Mouse (Mus musculus) midbrain, embryonic 16.5 days (tissue): ENCODE data around the gene Sgta. TPM values are rescaled to one million over a fixed set of nuclear protein-coding genes. Genes with fewer than 3 reads are reported as not detected.

ENCODE experiments used
- ATAC-seq: fragments of 200-750 bp; cut with Nextera tagmentation; 2 replicates; pipeline ENCODE4 v1.8.0; 2017; ENCODE audit warnings: moderate TSS enrichment
- H3K27ac ChIP-seq: fragments of 300-500 bp; sonication (generic); 2 replicates; pipeline ENCODE4 v1.5.1; 2014; ENCODE audit warnings: mild to moderate bottlenecking, low read length, mixed read lengths
- H3K27me3 ChIP-seq: fragments of 300-500 bp; sonication (generic); 2 replicates; pipeline ENCODE4 v1.6.1; 2014; ENCODE audit warnings: low read depth, low read length, mixed read lengths; ENCODE audit not compliant: control insufficient read depth, insufficient read depth
- H3K36me3 ChIP-seq: fragments of 300-500 bp; sonication (generic); 2 replicates; pipeline ENCODE4 v1.6.1; 2014; ENCODE audit warnings: mild to moderate bottlenecking, low read length, moderate library complexity, mixed read lengths; ENCODE audit not compliant: control insufficient read depth, insufficient read depth
- H3K4me1 ChIP-seq: fragments of 300-500 bp; sonication (generic); 2 replicates; pipeline ENCODE4 v1.6.1; 2014; ENCODE audit warnings: mild to moderate bottlenecking, low read length, mixed read lengths; ENCODE audit not compliant: control insufficient read depth, insufficient read depth
- H3K4me2 ChIP-seq: fragments of 300-500 bp; sonication (generic); 2 replicates; pipeline ENCODE4 v1.6.1; 2014; ENCODE audit warnings: mild to moderate bottlenecking, low read length, mixed read lengths
- H3K4me3 ChIP-seq: fragments of 300-500 bp; sonication (generic); 2 replicates; pipeline ENCODE4 v1.5.1; 2014; ENCODE audit warnings: low read depth, mild to moderate bottlenecking, low read length, moderate library complexity, mixed read lengths
- H3K9ac ChIP-seq: fragments of 300-500 bp; sonication (generic); 2 replicates; pipeline ENCODE4 v1.6.1; 2014; ENCODE audit warnings: low read depth, low read length, mixed read lengths
- H3K9me3 ChIP-seq: fragments of 300-500 bp; sonication (generic); replicated peaks from 2 replicates; pipeline ENCODE4 v1.6.1; 2014; ENCODE audit warnings: mild to moderate bottlenecking, low read length, mixed read lengths; ENCODE audit not compliant: control insufficient read depth, poor library complexity, severe bottlenecking
- WGBS: fragments of 180-500 bp; shearing (Covaris S2); extraction: QIAGEN DNeasy Blood & Tissue Kit; methylation state at CpG from one replicate; pipeline ENCODE4 v1.1.7; 2014; 5-methylcytosine and 5-hydroxymethylcytosine counted together
- polyA plus RNA-seq: library from polyadenylated mRNA; unstranded; fragments of >200 nt; fragmentation: Nextera tagmentation; extraction: Ambion mirVana; gene quantifications from 2 replicates; pipeline ENCODE4 v1.2.1, GENCODE M21; 2015

The Sgta gene
- 324 and 340 TPM in 2 replicates for polyA plus RNA-seq

DNA sequence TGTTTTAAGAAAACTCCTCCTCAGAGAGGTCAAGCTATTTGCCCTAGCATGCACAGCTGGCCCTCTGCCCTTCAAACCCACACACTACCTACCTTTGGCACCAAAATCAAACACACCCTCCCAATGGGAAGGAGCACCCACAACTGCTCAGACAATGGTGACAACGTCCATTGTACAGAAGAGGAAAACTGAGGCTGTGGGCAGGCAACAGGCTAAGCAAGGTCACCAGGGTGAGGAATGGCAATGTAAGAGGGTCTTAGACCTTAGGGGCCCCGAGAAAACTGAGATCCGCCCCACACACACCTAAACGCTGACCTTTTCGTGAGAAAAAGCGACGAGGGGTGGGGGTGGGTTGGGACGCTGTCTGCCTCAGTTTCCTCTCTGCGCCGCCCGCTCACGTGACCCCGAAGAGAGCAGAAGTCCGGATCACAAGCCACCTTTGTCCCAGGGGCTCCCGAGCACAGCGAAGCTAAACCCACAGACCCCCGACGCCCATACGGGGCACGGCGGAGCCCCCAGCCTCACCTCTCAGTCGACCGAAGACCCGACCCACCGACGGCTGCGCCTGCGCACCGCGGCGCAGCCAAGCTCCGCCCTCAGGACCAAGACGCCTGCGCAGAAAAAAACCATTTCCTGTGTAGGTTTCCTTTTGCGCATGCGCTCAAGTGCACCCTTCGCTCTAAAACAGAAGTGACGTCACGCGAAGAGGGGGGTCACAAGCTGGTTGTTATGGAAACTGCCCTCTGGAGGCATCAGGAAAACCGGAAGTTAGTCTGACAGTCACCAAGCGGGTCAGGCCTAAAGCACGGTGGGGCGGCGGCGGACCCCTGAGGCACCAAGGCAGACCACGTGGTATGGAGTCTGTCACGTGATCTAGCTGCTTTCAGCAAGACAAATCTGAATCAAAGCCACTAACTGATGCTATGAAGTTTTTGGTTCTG is at the start of gene Sgta:
Sgta (minus strand) TSS at position 579 of the 941 bp plus-strand sequence.
- Histone ChIP-seq H3K27me3 (no peaks in the 10 kb centered on the region), H3K4me1 (peaks cover 27% of the 10 kb centered on the region), H3K9me3 (no peaks in the 10 kb centered on the region), H3K4me2 (peak within 1 kb of the TSS; percentile 99), H3K9ac (peak within 1 kb of the TSS; percentile 89), H3K4me3 (peak within 1 kb of the TSS; percentile 75), H3K27ac (peak within 1 kb of the TSS; percentile 48; the same call in 1 of the 2 replicates), H3K36me3 (no peaks in the 10 kb centered on the region)
- ATAC-seq, result peak; percentile 92
- WGBS, result under 1% methylated on average over 48 of the region's 48 CpGs

DNA sequence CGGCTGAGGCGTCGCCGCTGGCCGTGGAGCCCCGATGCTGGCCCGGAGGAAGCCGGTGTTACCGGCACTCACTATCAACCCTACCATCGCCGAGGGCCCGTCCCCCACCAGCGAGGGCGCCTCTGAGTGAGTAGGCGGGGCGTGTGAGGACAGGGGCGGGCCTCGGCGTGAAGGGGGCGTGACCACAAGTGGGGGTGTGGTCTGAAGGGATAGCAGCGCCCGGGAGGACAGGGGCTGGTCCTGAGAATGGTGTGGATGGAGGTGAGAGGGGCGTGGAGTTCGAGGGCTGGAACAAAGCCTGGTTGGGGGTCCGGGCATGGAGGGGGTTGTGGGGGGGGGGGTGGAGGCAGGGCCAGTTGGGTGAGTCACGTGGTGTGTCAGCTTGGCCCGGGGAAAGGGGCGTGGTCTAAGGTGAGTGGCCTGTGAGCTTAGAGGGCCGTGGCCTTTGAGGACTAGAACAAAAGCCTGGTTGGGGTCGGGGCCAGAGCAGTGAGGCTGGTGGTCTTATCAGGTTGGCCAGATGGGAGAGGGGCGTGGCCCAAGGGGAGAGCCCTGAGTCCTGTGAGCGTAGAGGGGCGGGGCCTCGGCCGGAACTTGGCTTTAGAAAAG is 46.2 kb upstream of the Sgta start:
- WGBS, result under 1% methylated on average over 35 of the region's 35 CpGs
- H3K4me2 ChIP-seq, result peak overlapping the region; percentile 89
- peak overlapping the region; percentile 100 for H3K9ac ChIP-seq
- H3K4me3 ChIP-seq, result peak overlapping the region; percentile 98
- peaks cover 18% of the 10 kb centered on the region for H3K4me1 ChIP-seq
- H3K9me3 ChIP-seq, result no peaks in the 10 kb centered on the region
- ATAC-seq, result peak; percentile 86
- peaks cover 16% of the 10 kb centered on the region for H3K36me3 ChIP-seq
- peak overlapping the region; percentile 99 for H3K27ac ChIP-seq
- no peaks in the 10 kb centered on the region for H3K27me3 ChIP-seq

GRCm38 (mm10) chr10:81105565-81106112 is 45.7 kb upstream of the Sgta start, which contains the start of gene Map2k2:
Gene Map2k2, plus strand, starts transcription at chr10:81105915.
- peak within 1 kb of the TSS; percentile 99 for H3K27ac ChIP-seq
- H3K9ac ChIP-seq, result peak within 1 kb of the TSS; percentile 100
- H3K4me3 ChIP-seq, result peak within 1 kb of the TSS; percentile 98
- peak; percentile 96 for ATAC-seq
- WGBS, result under 1% methylated on average over 56 of the region's 56 CpGs
- H3K4me2 ChIP-seq, result peak within 1 kb of the TSS; percentile 89
- H3K27me3 ChIP-seq, result no peaks in the 10 kb centered on the region
- H3K4me1 ChIP-seq, result peaks cover 18% of the 10 kb centered on the region
- H3K36me3 ChIP-seq, result peaks cover 12% of the 10 kb centered on the region
- no peaks in the 10 kb centered on the region for H3K9me3 ChIP-seq

DNA sequence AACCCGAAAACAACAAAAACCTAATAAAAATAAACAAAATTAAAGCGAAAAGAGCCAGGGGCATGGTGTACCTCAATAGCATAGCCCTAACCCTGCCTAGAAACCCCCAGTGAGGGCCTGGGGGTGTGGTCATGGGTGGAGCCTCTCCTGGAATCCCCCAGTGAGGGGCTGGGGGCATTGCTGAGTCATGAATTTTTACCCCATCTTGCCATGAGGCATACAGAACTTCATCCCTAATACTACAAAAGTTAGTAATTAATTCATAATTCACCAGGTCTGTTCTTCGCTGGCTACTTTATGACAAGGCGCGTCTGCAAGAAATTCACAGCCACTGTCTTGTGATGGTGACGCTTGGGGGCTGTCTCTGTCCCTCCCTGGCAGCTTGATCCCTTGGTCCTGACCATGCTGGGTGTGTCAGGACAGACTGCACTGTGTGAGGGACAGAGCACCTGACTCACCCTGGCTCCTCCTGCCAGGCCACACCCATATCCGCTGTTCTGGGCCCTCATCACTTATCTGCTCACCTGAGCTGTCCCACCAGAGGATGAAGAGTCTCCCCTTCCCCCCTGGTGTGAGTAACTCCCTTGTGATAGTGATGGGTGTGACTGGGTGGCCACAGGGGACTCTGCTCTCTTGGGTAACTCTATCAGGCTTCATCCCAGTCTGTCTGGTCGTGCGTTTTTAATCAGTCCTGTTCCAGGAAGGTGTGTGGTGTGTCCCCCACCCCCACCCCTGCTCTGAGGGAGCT is 35.1 kb upstream of the Sgta start:
- no peak for ATAC-seq

GRCm38 (mm10) chr10:81092465-81093250 is 32.7 kb upstream of the Sgta start:
- no peak overlapping the region for H3K4me3 ChIP-seq
- no peak overlapping the region for H3K27ac ChIP-seq
- H3K36me3 ChIP-seq, result no peaks in the 10 kb centered on the region
- H3K9ac ChIP-seq, result no peak overlapping the region
- no peaks in the 10 kb centered on the region for H3K9me3 ChIP-seq
- no peaks in the 10 kb centered on the region for H3K27me3 ChIP-seq
- no peak overlapping the region for H3K4me2 ChIP-seq
- no peak for ATAC-seq
- WGBS, result 62% methylated on average over 22 of the region's 22 CpGs
- no peaks in the 10 kb centered on the region for H3K4me1 ChIP-seq

More for the DNA sequence above, 35.1 kb upstream of the Sgta start:
- H3K27me3 ChIP-seq, result no peaks in the 10 kb centered on the region
- no peak overlapping the region for H3K9ac ChIP-seq
- H3K4me3 ChIP-seq, result no peak overlapping the region
- H3K4me1 ChIP-seq, result no peaks in the 10 kb centered on the region
- H3K4me2 ChIP-seq, result no peak overlapping the region
- WGBS, result 69% methylated on average over 9 of the region's 9 CpGs
- no peak overlapping the region for H3K27ac ChIP-seq
- H3K36me3 ChIP-seq, result no peaks in the 10 kb centered on the region
- H3K9me3 ChIP-seq, result no peaks in the 10 kb centered on the region

DNA sequence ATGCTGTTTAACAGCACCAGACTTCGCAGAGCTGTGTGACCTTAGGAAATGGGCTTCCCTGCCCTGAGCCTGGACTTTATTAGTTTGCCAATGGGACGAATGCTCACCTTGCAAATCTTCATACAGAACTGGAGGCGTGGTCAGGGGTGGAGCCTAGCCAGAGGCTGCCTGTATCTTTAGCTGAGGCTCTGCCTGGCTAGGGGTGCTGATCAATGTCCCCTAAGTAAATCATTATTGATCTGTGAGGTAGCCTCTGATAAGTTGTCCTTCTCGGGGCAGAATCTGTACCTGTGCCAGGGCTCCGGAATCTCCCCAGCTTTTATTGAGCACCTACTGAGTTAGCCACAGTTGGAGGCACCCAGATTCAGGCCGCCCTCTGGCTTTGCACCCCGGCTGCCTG is 30.6 kb upstream of the Sgta start:
- Histone ChIP-seq H3K4me3 (no peak overlapping the region), H3K9me3 (no peaks in the 10 kb centered on the region), H3K4me2 (no peak overlapping the region), H3K36me3 (no peaks in the 10 kb centered on the region), H3K9ac (no peak overlapping the region), H3K27ac (no peak overlapping the region), H3K4me1 (no peaks in the 10 kb centered on the region), H3K27me3 (no peaks in the 10 kb centered on the region)
- 83% methylated on average over 7 of the region's 7 CpGs for WGBS
- ATAC-seq, result no peak

- Histone ChIP-seq H3K36me3 (no peaks in the 10 kb centered on the region), H3K4me2 (no peak overlapping the region), H3K27ac (no peak overlapping the region), H3K27me3 (no peaks in the 10 kb centered on the region), H3K4me3 (no peak overlapping the region), H3K4me1 (no peaks in the 10 kb centered on the region), H3K9me3 (no peaks in the 10 kb centered on the region), H3K9ac (no peak overlapping the region)
- ATAC-seq, result no peak; the same call in 1 of the 2 replicates
- WGBS, result 65% methylated on average over 2 of the region's 2 CpGs
These were observed 29.2 kb upstream of the Sgta start for GRCm38 (mm10) chr10:81089216-81089615.

DNA sequence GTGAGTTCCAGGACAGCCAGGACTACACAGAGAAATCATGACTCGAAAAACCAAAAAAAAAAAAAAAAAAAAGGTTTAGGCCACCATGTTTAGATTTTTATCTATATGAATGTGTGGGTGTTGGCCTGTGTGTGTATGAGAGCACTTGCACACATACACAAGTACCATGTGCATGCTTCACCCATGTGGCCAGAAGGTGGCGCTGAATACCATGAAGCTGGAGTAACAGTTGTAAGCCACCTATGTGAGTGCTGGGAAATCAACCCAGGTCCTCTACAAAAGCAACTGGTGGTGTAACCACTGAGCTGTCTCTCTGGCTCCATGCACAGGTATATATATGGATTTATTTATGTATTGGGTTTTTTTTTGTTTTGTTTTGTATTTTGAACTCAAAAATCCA is 27.0 kb upstream of the Sgta start:
- H3K9ac ChIP-seq, result no peak overlapping the region
- H3K27ac ChIP-seq, result no peak overlapping the region
- peaks cover 3% of the 10 kb centered on the region for H3K36me3 ChIP-seq
- H3K4me3 ChIP-seq, result no peak overlapping the region
- H3K27me3 ChIP-seq, result no peaks in the 10 kb centered on the region
- no peaks in the 10 kb centered on the region for H3K9me3 ChIP-seq
- no peak for ATAC-seq
- WGBS, result 58% methylated on average over 2 of the region's 2 CpGs
- no peaks in the 10 kb centered on the region for H3K4me1 ChIP-seq
- no peak overlapping the region for H3K4me2 ChIP-seq
